1 mouse cellular context compared by ENCODE assay signal in the genomic region with DNA sequence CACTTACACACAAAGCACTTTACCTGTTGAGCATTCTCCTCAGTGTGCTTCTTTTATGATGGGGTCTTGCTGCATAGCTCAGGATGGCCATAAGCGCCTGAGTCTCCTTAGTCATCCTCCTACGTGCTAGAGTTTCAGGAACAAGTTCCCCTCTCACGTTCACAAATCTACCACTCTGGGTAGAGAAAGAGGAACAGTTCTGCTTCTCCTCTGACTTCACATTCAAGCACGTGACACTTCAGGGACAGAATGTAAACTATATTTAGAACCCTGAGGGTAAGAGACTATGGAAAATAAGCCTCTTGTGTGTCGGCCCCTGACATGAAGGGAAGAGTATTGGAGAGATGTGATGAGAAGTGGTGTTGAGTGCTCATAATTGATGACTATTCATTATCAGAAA.
TF ChIP-seq lines count a peak whose summit lies in the region.

No protein-coding gene starts in this region.

TF ChIP-seq in MEL, 35 proteins besides CTCF, POLR2A, EP300 and RAD21 (continued from another document):
- TF ChIP-seq USF2 (IDR thresholded peaks at IDR 0.05; ENCODE audit: borderline replicate concordance in 1 of 2, insufficient read depth in 1 of 2, low read depth in 1 of 2, low read length in 2 of 2): no peak
